Mouse (Mus musculus): Measurements from ENCODE around the gene Aqp1. TPM values are rescaled to one million over a fixed set of nuclear protein-coding genes. Genes with fewer than 3 reads are reported as not detected.

Aqp1 gene
- polyA plus RNA-seq, 1 experiment: 0.60 TPM

- no peaks in the 10 kb centered on the region for H3K9me3 ChIP-seq (replicated peaks; ENCODE audit: control insufficient read depth, insufficient read depth, low read length, poor library complexity, severe bottlenecking)
- no peak overlapping the region for H3K27ac ChIP-seq (ENCODE audit: insufficient read depth, low read length)
- no peak overlapping the region for H3K4me3 ChIP-seq (ENCODE audit: low read depth, low read length)
- no peaks in the 10 kb centered on the region for H3K36me3 ChIP-seq (ENCODE audit: control insufficient read depth, insufficient read depth, low read length, poor library complexity, severe bottlenecking)
- H3K9ac ChIP-seq (ENCODE audit: low read depth, poor library complexity, severe bottlenecking): no peak overlapping the region
- TF ChIP-seq POLR2A (IDR thresholded peaks at IDR 0.05; ENCODE audit: insufficient read depth, low read length): no peak
- TF ChIP-seq EP300 (IDR thresholded peaks at IDR 0.05; ENCODE audit: insufficient read depth, low read depth, low read length): no peak
- no peak for TF ChIP-seq CTCF (IDR thresholded peaks at IDR 0.05; ENCODE audit: low read depth, low read length)
- H3K27me3 ChIP-seq (ENCODE audit: control insufficient read depth, insufficient read depth, low read length, poor library complexity, severe bottlenecking): no peaks in the 10 kb centered on the region
- no peaks in the 10 kb centered on the region for H3K4me1 ChIP-seq (ENCODE audit: control insufficient read depth, insufficient read depth, low read length)
Observed at GRCm38 (mm10) chr6:55326299-55326698, 9.9 kb upstream of the Aqp1 start.

DNA sequence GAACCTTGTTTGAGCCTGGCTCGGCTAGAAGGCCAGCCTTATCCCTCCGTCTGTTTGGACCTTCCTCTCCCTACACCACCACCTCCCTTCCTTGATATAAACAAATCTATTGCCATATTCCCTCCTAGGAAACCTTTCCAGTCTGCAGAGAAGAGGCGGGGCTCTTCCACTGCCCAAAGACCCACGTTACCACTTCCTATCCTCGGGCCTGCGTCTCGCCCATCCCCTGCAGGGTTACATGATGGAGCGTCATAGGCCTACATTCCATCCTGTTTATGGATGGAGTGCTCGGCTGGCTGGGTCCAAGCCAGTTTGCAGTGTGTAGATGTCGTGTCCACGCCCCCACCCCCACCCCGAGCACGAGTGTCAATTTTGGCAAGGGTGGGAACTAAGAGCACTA, 8.9 kb upstream of the Aqp1 start:
- Histone ChIP-seq H3K27ac (ENCODE audit: insufficient read depth, low read length) (no peak overlapping the region), H3K4me1 (ENCODE audit: control insufficient read depth, insufficient read depth, low read length) (no peaks in the 10 kb centered on the region), H3K9ac (ENCODE audit: low read depth, poor library complexity, severe bottlenecking) (no peak overlapping the region), H3K36me3 (ENCODE audit: control insufficient read depth, insufficient read depth, low read length, poor library complexity, severe bottlenecking) (no peaks in the 10 kb centered on the region), H3K27me3 (ENCODE audit: control insufficient read depth, insufficient read depth, low read length, poor library complexity, severe bottlenecking) (no peaks in the 10 kb centered on the region), H3K9me3 (replicated peaks; ENCODE audit: control insufficient read depth, insufficient read depth, low read length, poor library complexity, severe bottlenecking) (no peaks in the 10 kb centered on the region), H3K4me3 (ENCODE audit: low read depth, low read length) (no peak overlapping the region)
- no peak for TF ChIP-seq EP300 (IDR thresholded peaks at IDR 0.05; ENCODE audit: insufficient read depth, low read depth, low read length)
- no peak for TF ChIP-seq CTCF (IDR thresholded peaks at IDR 0.05; ENCODE audit: low read depth, low read length)
- no peak for TF ChIP-seq POLR2A (IDR thresholded peaks at IDR 0.05; ENCODE audit: insufficient read depth, low read length)

DNA sequence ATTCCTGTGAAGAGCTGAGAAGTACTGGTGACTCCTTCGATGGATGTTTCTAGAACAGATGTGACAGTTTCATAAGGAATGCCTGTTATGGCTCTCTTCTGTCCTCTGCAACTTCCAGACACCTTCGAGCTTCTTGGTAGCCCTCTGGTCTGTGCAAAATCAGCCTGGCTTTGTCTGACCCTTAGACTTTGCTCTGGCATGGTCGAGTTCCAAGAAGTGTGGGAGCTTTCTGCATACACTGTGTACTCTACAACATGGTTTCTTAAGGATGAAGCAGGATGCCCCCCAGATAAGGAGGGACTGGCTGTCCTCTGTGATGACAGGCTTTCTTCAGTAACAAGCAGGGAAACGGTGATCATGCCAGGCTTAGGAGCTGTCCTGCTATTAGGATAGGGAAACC, 8.1 kb upstream of the Aqp1 start:
- Histone ChIP-seq H3K27me3 (ENCODE audit: control insufficient read depth, insufficient read depth, low read length, poor library complexity, severe bottlenecking) (no peaks in the 10 kb centered on the region), H3K9me3 (replicated peaks; ENCODE audit: control insufficient read depth, insufficient read depth, low read length, poor library complexity, severe bottlenecking) (no peaks in the 10 kb centered on the region), H3K4me1 (ENCODE audit: control insufficient read depth, insufficient read depth, low read length) (no peaks in the 10 kb centered on the region), H3K9ac (ENCODE audit: low read depth, poor library complexity, severe bottlenecking) (no peak overlapping the region), H3K4me3 (ENCODE audit: low read depth, low read length) (no peak overlapping the region), H3K27ac (ENCODE audit: insufficient read depth, low read length) (no peak overlapping the region), H3K36me3 (ENCODE audit: control insufficient read depth, insufficient read depth, low read length, poor library complexity, severe bottlenecking) (no peaks in the 10 kb centered on the region)
- no peak for TF ChIP-seq POLR2A (IDR thresholded peaks at IDR 0.05; ENCODE audit: insufficient read depth, low read length)
- TF ChIP-seq EP300 (IDR thresholded peaks at IDR 0.05; ENCODE audit: insufficient read depth, low read depth, low read length): no peak
- TF ChIP-seq CTCF (IDR thresholded peaks at IDR 0.05; ENCODE audit: low read depth, low read length): no peak

DNA sequence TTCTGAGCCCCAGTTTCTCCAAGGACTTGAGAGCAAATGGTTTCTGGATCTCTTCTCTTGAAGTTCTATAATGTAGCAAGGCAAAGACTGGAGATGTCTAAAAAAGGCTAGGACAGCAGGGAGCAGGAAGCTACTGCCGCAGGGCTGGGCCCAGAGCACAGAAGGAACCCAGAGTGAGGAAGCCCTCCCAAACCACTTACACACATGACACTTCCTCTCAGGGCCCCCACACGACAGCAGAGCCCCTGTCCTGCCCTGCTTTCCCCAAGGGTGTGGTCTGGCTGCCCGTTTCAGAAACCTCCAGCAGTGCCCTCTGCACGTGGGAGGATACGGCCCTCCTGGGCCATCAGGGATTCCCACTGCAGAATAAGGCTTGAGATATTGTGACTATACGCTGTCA, 4.9 kb upstream of the Aqp1 start:
- Histone ChIP-seq H3K27me3 (ENCODE audit: control insufficient read depth, insufficient read depth, low read length, poor library complexity, severe bottlenecking) (no peaks in the 10 kb centered on the region), H3K27ac (ENCODE audit: insufficient read depth, low read length) (no peak overlapping the region), H3K4me1 (ENCODE audit: control insufficient read depth, insufficient read depth, low read length) (no peaks in the 10 kb centered on the region), H3K9me3 (replicated peaks; ENCODE audit: control insufficient read depth, insufficient read depth, low read length, poor library complexity, severe bottlenecking) (no peaks in the 10 kb centered on the region), H3K36me3 (ENCODE audit: control insufficient read depth, insufficient read depth, low read length, poor library complexity, severe bottlenecking) (no peaks in the 10 kb centered on the region), H3K4me3 (ENCODE audit: low read depth, low read length) (no peak overlapping the region), H3K9ac (ENCODE audit: low read depth, poor library complexity, severe bottlenecking) (no peak overlapping the region)
- TF ChIP-seq POLR2A (IDR thresholded peaks at IDR 0.05; ENCODE audit: insufficient read depth, low read length) (no peak), CTCF (IDR thresholded peaks at IDR 0.05; ENCODE audit: low read depth, low read length) (no peak), EP300 (IDR thresholded peaks at IDR 0.05; ENCODE audit: insufficient read depth, low read depth, low read length) (no peak)

GRCm38 (mm10) chr6:55332100-55332772, 4.0 kb upstream of the Aqp1 start:
- H3K27me3 ChIP-seq (ENCODE audit: control insufficient read depth, insufficient read depth, low read length, poor library complexity, severe bottlenecking): no peaks in the 10 kb centered on the region
- no peaks in the 10 kb centered on the region for H3K36me3 ChIP-seq (ENCODE audit: control insufficient read depth, insufficient read depth, low read length, poor library complexity, severe bottlenecking)
- no peak overlapping the region for H3K27ac ChIP-seq (ENCODE audit: insufficient read depth, low read length)
- TF ChIP-seq EP300 (IDR thresholded peaks at IDR 0.05; ENCODE audit: insufficient read depth, low read depth, low read length) (no peak), POLR2A (IDR thresholded peaks at IDR 0.05; ENCODE audit: insufficient read depth, low read length) (no peak), CTCF (IDR thresholded peaks at IDR 0.05; ENCODE audit: low read depth, low read length) (no peak)
- H3K4me1 ChIP-seq (ENCODE audit: control insufficient read depth, insufficient read depth, low read length): no peaks in the 10 kb centered on the region
- H3K9me3 ChIP-seq (replicated peaks; ENCODE audit: control insufficient read depth, insufficient read depth, low read length, poor library complexity, severe bottlenecking): no peaks in the 10 kb centered on the region
- H3K9ac ChIP-seq (ENCODE audit: low read depth, poor library complexity, severe bottlenecking): no peak overlapping the region
- no peak overlapping the region for H3K4me3 ChIP-seq (ENCODE audit: low read depth, low read length)

GRCm38 (mm10) chr6:55332773-55333109, 3.5 kb upstream of the Aqp1 start:
- Histone ChIP-seq H3K36me3 (ENCODE audit: control insufficient read depth, insufficient read depth, low read length, poor library complexity, severe bottlenecking) (no peaks in the 10 kb centered on the region), H3K4me3 (ENCODE audit: low read depth, low read length) (no peak overlapping the region), H3K9ac (ENCODE audit: low read depth, poor library complexity, severe bottlenecking) (no peak overlapping the region), H3K27ac (ENCODE audit: insufficient read depth, low read length) (no peak overlapping the region), H3K27me3 (ENCODE audit: control insufficient read depth, insufficient read depth, low read length, poor library complexity, severe bottlenecking) (no peaks in the 10 kb centered on the region), H3K9me3 (replicated peaks; ENCODE audit: control insufficient read depth, insufficient read depth, low read length, poor library complexity, severe bottlenecking) (no peaks in the 10 kb centered on the region), H3K4me1 (ENCODE audit: control insufficient read depth, insufficient read depth, low read length) (no peaks in the 10 kb centered on the region)
- TF ChIP-seq CTCF (IDR thresholded peaks at IDR 0.05; ENCODE audit: low read depth, low read length) (no peak), POLR2A (IDR thresholded peaks at IDR 0.05; ENCODE audit: insufficient read depth, low read length) (no peak), EP300 (IDR thresholded peaks at IDR 0.05; ENCODE audit: insufficient read depth, low read depth, low read length) (no peak)

All from ES-Bruce4 (cell line).